Mouse (Mus musculus) heart, embryonic 12.5 days (tissue): ENCODE results near the gene Plekhf1. TPM values are rescaled to one million over a fixed set of nuclear protein-coding genes. Genes with fewer than 3 reads are reported as not detected.

ENCODE experiments used
- polyA plus RNA-seq: library from polyadenylated mRNA; unstranded; fragments of >200 nt; fragmentation: Nextera tagmentation; extraction: Ambion mirVana; gene quantifications from 2 replicates; pipeline ENCODE4 v1.2.1, GENCODE M21; 2016

The Plekhf1 gene
- polyA plus RNA-seq, 1 experiment from 2014 or later = 1.7 TPM

Other genes starting within 250 kb of the Plekhf1 start
- 43.5 and 44.2 TPM in 2 replicates for gene Uri1, start 204.5 kb downstream of the Plekhf1 start, polyA plus RNA-seq
- gene Ccne1, start 120.5 kb downstream of the Plekhf1 start, polyA plus RNA-seq = 47.9 and 48.1 TPM in 2 replicates
- gene 1600014C10Rik, start 44.8 kb downstream of the Plekhf1 start, polyA plus RNA-seq = 13.5 and 14.1 TPM in 2 replicates
- gene Pop4, start 43.4 kb upstream of the Plekhf1 start, polyA plus RNA-seq = 41.6 and 42.4 TPM in 2 replicates